Mouse (Mus musculus) layer of hippocampus, adult 11-12 months (tissue): ENCODE data around the gene Cavin4.

Experiments used
- DNase-seq: peaks from one replicate; pipeline ENCODE4 v3.0.0; 2022; ENCODE audit warnings: low spot score

Cavin4 gene

DNA sequence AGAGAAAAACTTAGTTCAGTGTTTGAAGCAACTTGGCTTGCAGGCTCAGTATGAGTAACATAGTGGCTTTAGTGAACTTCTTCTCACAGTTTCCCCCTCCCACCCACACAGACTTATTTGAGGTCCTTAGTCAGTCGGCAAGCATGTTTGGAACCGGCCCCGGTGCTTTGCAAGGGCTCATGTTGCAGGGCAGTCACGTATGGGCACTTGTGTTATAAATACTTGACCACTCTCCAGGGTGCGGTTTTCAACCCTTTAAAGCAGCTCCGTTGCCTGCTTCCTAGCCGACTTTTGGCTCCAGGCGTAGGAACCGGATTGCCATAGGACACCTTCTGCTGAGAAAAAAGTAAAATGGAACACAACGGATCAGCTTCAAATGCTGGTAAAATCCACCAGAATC is at the start of gene Cavin4:
TSS of gene Cavin4 (plus strand) at position 244 of the 400 bp plus-strand sequence.
- no peak for DNase-seq

DNA sequence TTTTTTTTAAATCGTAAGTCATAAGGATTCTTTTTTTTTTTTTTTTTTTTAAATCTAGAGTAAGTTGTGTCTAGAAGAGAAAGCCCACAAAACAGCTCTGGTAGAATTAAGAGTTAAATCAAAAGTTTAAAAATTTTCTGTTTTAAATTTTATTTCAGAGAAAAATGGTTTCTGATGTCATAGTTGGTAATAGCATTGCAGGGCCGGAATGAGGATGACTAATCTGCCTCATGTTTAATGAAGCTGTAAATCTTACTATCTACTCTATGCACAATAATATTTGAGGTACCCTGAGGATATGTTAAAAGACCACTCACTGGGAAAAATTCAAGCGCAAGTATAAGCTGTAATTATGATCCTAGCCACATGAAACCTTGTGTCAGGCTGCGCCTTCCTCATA is 47.8 kb upstream of the Cavin4 start:
- no peak for DNase-seq

DNA sequence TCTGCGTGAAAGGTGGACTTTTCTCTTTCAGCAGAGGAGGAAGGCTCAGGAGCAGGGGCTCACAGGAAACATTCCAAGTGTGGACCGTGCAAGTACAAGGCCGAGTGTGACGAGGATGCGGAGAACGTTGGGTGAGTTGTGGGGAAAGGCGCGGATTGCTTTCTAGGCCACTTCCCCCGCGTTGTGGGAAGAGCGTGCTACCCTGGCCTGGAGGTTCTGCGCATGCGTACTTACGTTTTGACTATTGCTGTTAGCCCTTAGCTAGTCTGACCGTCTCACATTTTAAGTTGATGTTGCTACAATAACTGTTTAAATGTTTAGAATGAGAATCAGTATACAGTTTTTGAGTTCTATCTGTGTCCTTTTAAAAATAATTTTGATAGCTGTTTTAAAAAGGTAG is 46.1 kb upstream of the Cavin4 start:
- no peak for DNase-seq

DNA sequence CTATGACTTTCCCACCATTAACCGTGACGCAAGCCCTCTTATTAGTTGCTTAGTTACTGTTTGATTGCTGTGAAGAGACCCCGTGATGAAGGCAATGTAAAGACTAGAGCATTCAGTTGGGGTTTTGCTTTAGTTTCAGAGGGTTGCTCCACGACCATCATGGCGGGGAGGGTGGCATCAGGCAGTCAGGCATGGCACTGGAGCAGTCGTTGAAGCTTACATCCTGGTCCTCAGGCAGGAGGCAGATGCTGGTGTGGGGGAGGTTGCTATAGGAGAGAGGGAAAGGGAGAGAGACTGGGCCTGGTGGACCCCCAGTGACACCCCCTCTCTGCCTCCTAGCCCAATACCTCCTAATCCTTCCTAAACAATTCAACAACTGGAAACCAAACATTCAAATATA is 43.2 kb upstream of the Cavin4 start:
- DNase-seq, result no peak

DNA sequence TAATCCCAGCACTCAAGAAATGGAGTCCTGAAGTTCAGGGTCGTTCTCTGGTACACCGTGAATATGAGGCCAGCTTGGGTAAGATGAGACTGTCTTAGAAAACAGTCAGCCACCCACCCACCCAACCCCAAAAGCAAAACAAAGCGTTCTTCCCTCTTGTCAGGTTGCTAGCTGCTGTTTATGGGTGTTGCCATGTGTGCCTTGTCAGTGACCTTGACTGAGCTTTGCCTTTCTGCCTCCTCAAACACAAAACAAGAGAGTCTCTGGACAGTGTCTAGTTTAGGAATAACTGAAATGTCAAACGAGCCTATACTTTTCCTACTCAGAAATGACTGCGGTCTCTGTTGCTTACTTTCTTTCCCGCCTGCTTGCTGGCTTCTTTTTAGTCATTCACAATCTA is 41.1 kb upstream of the Cavin4 start:
- no peak for DNase-seq

DNA sequence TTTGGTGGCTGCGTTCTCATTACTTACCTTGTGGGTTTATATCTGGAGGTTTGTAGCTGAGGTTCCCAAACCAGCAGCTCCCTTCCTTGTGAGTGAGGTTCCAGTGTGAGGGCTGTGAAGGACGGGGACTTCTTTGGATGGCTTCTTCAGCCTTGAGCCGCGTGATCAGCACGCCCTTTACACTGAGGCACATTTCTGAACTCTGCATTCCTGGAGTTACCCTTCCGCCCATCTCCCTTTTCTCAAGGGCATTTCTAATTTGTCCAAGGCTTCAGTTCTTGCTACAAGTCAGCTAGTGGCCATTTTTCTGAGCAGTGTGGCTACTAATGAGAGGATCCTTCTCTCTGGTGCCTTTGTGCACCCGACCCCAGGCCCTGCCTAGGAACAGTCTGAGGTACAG is 40.4 kb upstream of the Cavin4 start:
- DNase-seq, result no peak

DNA sequence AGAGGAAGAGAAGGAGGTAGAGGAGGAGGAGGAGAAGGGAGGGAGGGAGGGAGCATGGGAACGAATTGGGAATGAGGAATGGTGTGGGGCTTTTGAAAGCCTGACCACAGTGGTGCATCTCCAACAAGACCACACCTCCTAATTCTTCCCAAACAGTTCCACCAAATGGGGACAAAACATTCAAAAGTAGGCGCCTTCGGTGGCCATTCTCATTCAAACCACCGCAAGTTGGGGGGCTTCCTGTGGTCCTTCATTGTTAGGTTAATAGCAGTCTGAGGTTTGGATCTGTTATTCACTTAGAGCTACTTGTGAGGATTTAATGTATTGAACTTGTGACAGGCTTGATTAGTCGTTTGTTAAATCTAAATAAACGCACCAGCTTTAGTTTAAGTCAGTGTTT is 38.4 kb upstream of the Cavin4 start:
- no peak for DNase-seq

DNA sequence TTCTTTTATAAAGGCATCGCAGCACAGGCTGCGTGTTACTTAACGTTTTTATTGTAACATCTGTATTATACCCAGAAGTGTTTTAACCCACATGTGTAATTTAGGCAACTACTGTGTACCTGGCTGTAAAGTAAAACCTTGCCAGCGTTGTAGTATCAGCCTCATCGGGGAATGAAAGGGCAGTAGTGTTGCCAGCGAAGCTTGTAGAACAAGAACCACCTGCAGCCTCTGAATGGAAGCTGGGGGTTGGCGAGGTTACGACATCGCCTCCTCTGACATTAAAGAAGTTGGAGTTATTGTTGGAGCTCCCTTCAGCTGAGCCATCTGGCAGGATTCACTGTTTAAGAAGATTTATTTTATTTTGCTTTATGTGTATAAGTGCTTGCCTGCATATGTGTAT is 37.5 kb upstream of the Cavin4 start:
- DNase-seq, result no peak

DNA sequence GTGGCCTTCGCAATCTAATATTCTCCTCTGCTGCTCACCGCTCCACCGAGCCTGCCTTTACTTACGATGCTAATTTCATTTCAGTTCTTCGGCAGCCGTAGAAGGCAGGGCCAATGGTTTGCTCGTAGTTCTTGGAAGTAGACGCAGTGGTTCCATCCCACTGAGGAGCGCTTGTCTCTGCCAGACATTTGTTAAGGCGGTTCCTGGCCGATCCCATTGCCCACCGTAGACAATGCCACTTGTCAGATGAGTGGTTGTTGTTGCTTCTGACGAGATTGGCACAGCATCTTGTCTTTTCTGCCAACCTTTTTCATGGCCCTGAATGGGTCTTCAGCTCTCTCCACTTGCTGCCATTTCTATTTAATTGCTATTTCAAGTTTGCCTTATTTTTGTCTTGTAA is 33.9 kb upstream of the Cavin4 start:
- DNase-seq, result no peak

DNA sequence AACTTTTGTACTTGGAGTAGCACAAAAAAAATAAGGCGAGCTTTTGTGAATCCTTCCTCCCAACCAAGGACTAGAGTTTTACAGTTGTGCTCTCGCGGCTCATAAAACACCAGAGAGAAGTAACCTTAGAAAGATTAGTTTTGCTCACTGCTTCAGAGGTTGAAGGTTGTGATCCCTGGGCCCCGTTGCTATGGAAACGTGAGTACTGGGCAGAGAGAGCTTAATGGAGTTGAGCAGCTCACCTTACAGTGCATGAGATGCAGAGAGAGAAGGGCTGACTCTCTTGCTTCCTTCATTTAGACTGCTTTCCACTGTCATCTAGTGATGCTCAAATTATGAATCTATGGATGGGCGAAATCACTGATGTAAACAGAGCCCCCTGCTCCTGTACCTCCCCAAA is 29.8 kb upstream of the Cavin4 start:
- DNase-seq, result no peak

DNA sequence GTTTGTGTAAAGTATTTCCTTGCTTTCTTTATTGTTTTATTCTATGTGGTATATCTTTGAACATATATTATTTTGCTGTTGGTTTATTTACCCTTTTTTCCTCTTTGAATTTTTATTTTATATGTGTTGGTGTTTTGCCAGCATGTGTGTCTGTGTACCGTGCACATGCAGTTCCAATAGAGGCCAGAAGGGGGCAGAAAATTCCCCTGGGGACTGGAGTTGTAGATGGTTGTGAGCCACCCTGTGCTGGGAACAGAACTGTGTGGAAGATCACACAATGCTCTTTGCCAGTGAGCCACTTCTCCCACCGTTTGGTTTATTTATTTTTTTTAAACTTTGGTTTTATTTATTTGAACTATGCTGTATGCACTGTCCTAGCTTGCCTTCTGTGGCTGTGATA is 29.3 kb upstream of the Cavin4 start:
- no peak for DNase-seq

DNA sequence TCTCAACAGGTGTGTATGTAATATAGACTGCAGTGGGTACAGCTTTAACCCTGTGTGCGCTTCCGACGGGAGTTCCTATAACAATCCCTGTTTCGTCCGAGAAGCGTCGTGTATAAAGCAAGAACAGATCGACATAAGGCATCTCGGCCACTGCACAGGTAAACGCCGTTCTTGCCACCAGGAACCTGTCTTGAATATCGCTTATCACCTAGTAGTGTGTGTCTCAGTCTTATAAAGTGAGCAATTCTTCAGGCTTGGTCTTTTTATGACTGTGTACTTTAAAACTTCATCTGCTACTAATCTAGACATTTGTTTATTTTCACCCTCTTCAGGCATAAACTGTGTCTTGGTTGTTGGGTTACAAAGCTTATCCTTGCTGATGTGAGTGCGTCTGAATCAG is 26.5 kb upstream of the Cavin4 start:
- DNase-seq, result no peak

DNA sequence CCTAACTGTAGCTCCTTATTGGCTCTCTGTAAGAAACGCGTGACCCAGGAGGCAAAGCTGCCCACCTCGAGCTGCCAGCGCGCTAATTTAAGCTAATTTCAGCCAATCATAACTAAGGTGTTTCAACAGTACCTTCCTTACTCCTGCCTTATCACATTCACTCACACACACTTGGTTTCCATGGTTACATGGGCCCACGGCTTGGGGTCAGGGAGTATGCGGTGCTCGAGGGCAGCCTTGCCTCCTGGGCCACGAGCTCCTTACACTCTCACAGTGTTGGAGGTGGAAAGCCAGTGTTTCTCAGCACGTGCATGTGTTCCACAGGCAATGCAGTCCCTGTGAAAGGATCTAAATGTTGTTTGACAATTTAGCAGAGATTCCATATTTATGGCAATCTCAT is 25.2 kb upstream of the Cavin4 start:
- no peak for DNase-seq

DNA sequence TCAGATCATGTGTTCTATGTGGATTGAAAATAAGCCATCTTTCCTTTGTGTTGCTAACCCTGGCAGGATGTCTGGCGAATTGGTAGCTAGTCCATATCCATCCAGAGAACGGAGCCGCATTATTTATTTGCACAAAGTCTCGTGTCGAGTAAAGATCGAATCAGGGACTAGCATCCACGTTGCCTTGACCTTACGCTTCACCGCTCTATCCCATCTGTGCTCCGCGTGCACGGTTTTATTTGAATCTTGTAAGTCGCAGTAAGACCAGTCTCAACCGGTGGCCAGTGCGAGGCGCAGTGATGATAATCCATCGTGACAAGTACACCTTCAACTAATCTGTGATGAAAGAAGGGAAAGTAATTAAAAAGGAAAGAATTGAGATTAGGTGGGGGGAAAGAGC is 23.8 kb upstream of the Cavin4 start:
- no peak for DNase-seq

DNA sequence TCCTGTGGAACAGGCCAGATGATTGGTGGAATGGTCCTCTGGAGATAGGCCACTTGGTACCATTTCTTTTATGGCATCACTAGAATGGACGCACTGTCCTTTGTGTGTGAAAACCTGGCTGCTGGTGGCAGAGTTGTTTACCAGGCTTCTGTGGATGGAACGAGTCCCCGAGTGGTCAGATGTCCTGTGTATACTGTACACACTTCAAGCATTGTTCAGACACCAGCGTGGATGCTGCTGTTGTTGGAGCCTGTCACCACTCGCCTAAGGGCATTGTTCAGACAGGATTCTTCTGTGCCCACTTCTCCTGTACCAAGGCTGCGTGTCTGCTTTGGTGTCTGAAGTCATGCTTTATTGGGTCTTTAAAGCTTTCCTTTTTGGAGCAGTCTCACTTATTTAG is 19.5 kb upstream of the Cavin4 start:
- DNase-seq, result peak; percentile 67

DNA sequence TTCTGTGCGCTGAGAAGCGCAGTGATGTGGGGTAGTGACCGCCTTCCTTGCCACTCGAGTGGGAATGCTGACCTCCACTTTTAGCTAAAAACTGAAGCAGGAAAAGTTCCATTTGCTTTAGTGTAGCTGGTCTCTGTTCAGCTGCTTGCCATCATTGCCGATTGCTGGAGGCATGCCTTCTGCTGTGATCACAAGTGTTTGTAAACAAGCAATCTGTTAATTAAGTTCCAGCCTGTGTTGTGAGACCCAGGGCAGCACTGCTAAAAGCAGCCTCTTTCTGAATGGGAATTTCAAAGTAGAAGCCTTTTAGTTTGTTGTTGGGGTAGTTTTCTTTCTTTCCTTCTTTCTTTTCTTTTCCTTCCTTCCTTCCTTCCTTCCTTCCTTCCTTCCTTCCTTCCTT is 17.2 kb upstream of the Cavin4 start:
- no peak for DNase-seq

DNA sequence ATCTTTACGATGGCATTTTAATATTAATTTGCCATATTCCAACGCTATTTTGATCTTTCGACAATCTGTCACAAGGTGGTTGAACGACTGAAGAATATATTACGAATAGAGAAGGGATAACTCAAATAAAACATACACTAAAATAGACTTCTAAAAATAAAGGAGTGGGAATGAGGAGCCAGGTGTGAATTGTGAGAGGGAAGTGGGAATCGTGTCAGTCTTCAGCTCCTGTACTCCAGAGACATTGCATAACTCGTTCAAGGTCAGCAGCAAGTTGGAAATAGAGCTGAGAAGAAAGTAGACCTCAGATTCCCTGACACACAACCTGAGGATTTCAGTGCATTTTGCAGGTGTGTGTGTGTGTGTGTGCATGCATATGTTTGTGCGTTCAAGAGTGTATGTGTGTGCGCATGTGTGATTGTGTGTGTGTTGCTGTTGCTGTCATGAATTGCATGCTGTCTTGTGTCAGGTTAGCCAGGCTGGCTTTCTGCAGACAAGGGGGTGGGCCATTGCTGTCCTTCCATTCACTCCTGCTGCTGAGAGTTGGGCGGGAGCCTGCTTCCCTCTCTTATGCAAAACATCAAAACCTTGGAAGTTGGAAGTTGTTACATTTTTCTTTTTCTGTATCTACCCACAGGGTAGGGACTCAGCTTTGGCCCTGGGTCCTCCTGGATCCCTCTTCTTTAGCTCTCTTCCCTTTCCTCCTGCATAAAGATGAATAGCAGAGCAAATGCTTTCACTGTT is 12.5 kb upstream of the Cavin4 start:
- no peak for DNase-seq

DNA sequence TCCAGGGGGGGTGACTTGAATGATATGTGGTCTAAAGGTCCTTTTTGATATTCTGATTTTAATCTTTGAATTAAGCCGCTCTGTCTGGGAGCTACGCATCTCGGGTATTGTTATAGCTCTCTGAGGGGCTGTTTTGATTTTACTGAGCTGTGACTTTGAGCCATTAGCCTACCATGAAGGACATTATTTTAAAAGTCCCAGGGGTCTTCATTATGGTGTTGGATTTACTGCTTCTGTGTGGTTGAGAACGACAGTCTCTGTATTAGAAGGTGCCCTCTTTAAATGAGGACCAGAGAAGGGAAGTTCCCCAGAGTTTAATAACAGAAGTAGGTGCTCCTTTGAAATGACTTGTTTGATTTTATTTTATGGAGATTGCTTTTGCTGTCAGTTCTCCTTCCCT is 9.2 kb upstream of the Cavin4 start:
- DNase-seq, result no peak

DNA sequence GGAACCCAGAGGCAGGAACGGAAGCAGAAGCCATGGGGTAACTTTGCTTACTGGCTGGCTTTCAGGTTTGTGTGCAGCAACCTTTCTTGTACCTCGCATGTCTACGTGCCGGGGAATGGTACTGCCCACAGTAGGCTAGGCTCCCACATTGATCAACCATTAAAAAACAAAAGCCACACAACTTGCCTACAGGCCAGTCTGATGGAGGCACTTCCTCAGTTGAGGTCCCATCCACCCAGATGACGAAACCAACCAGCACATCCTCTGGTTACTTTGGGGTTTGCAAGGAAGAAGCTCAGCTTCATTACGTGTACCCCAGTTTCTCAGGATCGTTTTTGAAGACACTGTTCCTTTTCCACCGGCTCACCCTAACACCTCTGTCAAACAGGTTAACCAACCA is 6.8 kb upstream of the Cavin4 start:
- DNase-seq, result no peak

DNA sequence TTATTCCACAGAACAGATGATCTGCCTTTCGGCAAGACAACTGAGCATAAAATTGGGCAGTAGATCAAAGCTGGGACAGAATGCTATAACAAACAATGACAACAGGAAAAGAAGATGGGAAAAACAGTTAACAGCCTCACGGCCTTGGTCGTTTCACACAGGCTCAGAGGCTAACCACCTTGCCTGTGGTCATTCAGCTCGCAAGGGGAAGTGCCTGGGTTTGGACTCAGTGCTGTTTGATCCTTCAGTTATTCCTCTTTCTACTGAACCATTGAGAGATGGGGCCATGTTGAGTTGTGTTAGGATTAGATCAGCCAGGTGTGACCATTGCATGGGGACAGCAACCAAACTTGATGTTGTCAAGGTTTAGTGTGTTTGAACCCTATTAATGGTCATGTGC is 3.2 kb upstream of the Cavin4 start:
- DNase-seq, result no peak

DNA sequence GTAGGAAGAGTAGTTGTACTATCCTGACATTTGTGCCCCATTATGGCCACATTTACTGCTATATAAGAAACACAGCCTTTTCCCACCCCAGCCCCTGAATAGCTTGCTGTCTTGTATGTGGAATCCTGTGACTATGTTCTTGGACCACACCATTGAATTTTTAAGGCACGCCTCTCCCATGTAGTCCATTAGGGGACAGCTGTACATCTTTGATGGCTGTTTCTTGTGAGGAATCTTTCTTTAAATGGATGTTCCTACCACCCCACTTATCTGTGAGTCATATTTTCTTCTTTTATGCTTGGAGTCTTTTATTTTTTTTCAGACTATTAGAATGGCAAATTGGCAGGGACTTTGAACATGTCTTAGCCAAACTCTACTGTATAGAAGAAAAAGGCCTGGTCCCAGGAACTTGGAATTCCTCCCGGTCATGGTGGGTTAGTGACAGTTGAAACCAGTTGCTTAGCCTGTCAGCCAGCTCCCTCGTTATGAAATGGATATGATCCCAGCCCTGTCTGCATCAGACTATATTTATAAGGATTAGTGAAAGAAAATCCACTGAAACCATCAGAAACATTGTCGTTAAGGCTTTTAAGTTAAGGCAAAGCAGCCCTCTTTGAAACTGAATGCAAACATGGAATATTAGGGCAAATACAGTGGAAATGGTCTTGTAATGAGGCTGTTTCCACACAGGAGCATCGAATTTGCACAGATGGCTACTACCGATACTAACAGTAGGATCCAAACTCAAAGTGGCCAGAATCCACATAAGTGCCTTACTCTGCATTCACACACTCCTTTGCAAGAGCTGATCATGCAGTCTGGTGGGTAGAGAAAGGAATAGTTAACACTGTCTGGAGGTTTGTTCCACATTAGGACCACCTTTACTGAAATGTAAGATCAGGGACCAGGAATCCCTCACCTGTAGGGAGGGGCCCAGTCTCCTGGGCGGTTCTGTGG is 2.4 kb upstream of the Cavin4 start:
- no peak for DNase-seq

DNA sequence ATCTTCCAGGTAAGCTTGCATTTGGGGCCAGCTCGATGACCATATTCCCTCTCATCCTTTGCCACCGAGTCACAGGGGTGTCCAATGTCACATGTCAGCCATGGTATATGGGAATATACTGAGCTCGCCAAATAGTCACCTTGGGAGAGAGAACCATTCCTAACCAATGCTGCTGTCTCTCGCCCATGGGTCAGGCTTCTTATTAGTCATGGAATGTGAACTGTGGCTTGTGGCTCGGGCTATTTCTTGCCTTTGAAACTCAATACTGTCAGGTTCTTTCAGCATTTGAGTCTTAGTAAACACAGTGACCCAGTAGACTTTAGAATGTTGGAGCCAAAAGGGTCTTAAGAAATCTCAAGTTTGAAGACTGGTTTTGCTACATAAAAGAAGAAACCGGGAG is 707 bp downstream of the Cavin4 start:
- no peak for DNase-seq

DNA sequence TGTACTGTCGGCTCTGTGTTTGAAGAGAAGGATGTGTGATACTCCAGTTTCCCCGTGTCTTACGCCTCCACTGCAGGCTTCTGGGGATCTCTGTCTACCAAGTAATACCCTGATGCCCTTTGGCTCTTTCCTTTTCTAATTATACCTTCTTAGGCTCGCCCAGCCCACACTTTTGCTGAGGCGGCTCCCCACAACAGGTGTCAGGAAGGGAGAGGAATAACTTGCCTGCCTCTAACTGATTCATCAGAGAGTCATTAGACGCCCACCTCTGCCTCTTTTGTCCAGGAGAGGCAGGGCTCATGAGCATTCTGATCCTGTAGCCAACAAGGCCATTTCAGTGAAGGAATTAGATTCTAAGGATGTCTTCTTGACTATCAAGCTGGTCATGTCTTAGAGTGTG is 4.0 kb downstream of the Cavin4 start:
- no peak for DNase-seq

DNA sequence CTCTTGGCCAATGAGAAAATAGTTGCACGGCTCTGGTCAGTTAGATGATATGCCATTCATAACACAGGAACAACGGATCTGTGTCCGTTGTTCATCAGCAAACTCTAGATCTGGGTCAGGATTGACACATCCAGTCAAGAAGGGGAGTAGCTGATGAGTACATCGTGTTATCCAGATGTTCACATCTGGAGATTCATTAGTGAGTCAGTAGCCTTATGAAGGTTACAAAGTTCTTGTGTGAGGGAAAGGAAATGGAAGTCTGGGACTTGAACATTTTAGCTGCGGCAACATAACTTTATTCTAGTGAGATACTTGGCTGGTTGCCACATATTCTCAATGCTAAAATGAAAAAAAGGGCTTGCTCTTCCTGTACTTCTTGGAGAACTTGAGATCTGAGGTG is 9.6 kb downstream of the Cavin4 start:
- no peak for DNase-seq
